Mouse (Mus musculus): Measurements from ENCODE around the gene Mpig6b.

GRCm38 (mm10) chr17:35022541-35023060 is 43.4 kb downstream of the Mpig6b start:
- TF ChIP-seq CTCF (IDR thresholded peaks at IDR 0.05; ENCODE audit: low read depth) = no peak
- TF ChIP-seq EP300 (IDR thresholded peaks at IDR 0.05; ENCODE audit: low read depth) = no peak
